Mouse (Mus musculus) liver, embryonic 11.5 days (tissue): ENCODE measurements around the gene Zbtb11. TPM values are rescaled to one million over a fixed set of nuclear protein-coding genes. Genes with fewer than 3 reads are reported as not detected.

Experiments used
- ATAC-seq: fragments of 200-750 bp; cut with Nextera tagmentation; replicated peaks from 2 replicates; pipeline ENCODE4 v1.8.0; 2017; ENCODE audit warnings: moderate number of reproducible peaks, mild to moderate bottlenecking, moderate TSS enrichment, moderate library complexity; ENCODE audit not compliant: low FRiP score
- DNase-seq: peaks from one replicate; pipeline ENCODE4 v3.0.0-alpha.2; 2017; ENCODE audit warnings: low spot score
- H3K27ac ChIP-seq: fragments of 300-500 bp; sonication (generic); 2 replicates; pipeline ENCODE4 v1.5.1; 2014; ENCODE audit warnings: mild to moderate bottlenecking, low read depth, low read length, control low read depth
- H3K27me3 ChIP-seq: fragments of 300-500 bp; sonication (generic); replicated peaks from 2 replicates; pipeline ENCODE4 v1.6.1; 2014; ENCODE audit warnings: low read length, mixed read lengths; ENCODE audit not compliant: control insufficient read depth, insufficient read depth
- H3K36me3 ChIP-seq: fragments of 300-500 bp; sonication (generic); 2 replicates; pipeline ENCODE4 v1.6.1; 2014; ENCODE audit warnings: mild to moderate bottlenecking, low read length, moderate library complexity, mixed read lengths; ENCODE audit not compliant: control insufficient read depth, insufficient read depth
- H3K4me1 ChIP-seq: fragments of 300-500 bp; sonication (generic); replicated peaks from 2 replicates; pipeline ENCODE4 v1.6.1; 2014; ENCODE audit warnings: low read length, mixed read lengths; ENCODE audit not compliant: control insufficient read depth, insufficient read depth
- H3K4me2 ChIP-seq: fragments of 300-500 bp; sonication (generic); 2 replicates; pipeline ENCODE4 v1.6.1; 2014; ENCODE audit warnings: mild to moderate bottlenecking, control low read depth, moderate library complexity
- H3K4me3 ChIP-seq: fragments of 300-500 bp; sonication (generic); 2 replicates; pipeline ENCODE4 v1.5.1; 2014; ENCODE audit warnings: low read depth, low read length, control low read depth
- H3K9ac ChIP-seq: fragments of 300-500 bp; sonication (generic); 2 replicates; pipeline ENCODE4 v1.6.1; 2014; ENCODE audit warnings: low read depth, low read length, control low read depth
- H3K9me3 ChIP-seq: fragments of 300-500 bp; sonication (generic); 2 replicates; pipeline ENCODE4 v1.6.1; 2016; ENCODE audit warnings: low read length, inconsistent platforms, mixed read lengths; ENCODE audit not compliant: control insufficient read depth
- WGBS: fragments of 180-500 bp; shearing (Covaris S2); extraction: QIAGEN DNeasy Blood & Tissue Kit; methylation state at CpG from one replicate; pipeline ENCODE4 v1.1.7; 2014; 5-methylcytosine and 5-hydroxymethylcytosine counted together
- polyA plus RNA-seq: library from polyadenylated mRNA; unstranded; fragments of >200 nt; fragmentation: Nextera tagmentation; extraction: Ambion mirVana; gene quantifications from 2 replicates; pipeline ENCODE4 v1.2.1, GENCODE M21; 2014

Gene Zbtb11
- polyA plus RNA-seq: 21.7 and 23.5 TPM in 2 replicates

GRCm38 (mm10) chr16:55973431-55974255, at the start of gene Zbtb11:
Gene Zbtb11, plus strand, starts transcription at chr16:55973883.
- no peaks in the 10 kb centered on the region for H3K9me3 ChIP-seq
- H3K27ac ChIP-seq: peak within 1 kb of the TSS; percentile 86
- peaks cover 29% of the 10 kb centered on the region for H3K4me1 ChIP-seq
- H3K9ac ChIP-seq: peak within 1 kb of the TSS; percentile 96
- no peaks in the 10 kb centered on the region for H3K27me3 ChIP-seq
- H3K4me2 ChIP-seq: peak within 1 kb of the TSS; percentile 88
- DNase-seq (peak; percentile 100), ATAC-seq (peak; percentile 93)
- H3K36me3 ChIP-seq: peaks cover 27% of the 10 kb centered on the region
- WGBS: under 1% methylated on average over 77 of the region's 86 CpGs
- H3K4me3 ChIP-seq: peak within 1 kb of the TSS; percentile 99

- DNase-seq (no peak), ATAC-seq (no peak)
- Histone ChIP-seq H3K27ac (no peak overlapping the region), H3K4me1 (no peaks in the 10 kb centered on the region), H3K9me3 (no peaks in the 10 kb centered on the region), H3K9ac (no peak overlapping the region), H3K27me3 (no peaks in the 10 kb centered on the region), H3K36me3 (0 out of 2 replicates have a peak, but pooled peaks cover 3% of the 10 kb centered on the region), H3K4me2 (no peak overlapping the region), H3K4me3 (no peak overlapping the region)
- 70% methylated on average over 4 of the region's 4 CpGs for WGBS
Measured at GRCm38 (mm10) chr16:55924010-55924409, 49.7 kb upstream of the Zbtb11 start.

GRCm38 (mm10) chr16:55933681-55934343, 39.9 kb upstream of the Zbtb11 start:
- peak overlapping the region; percentile 73 for H3K4me3 ChIP-seq
- ATAC-seq (peak; percentile 47), DNase-seq (peak; percentile 74)
- H3K4me2 ChIP-seq: peak overlapping the region; percentile 74
- no peaks in the 10 kb centered on the region for H3K27me3 ChIP-seq
- under 1% methylated on average over 32 of the region's 32 CpGs for WGBS
- peak overlapping the region; percentile 44; the same call in 1 of the 2 replicates for H3K27ac ChIP-seq
- no peaks in the 10 kb centered on the region for H3K9me3 ChIP-seq
- peak overlapping the region; percentile 65 for H3K9ac ChIP-seq
- peaks cover 2% of the 10 kb centered on the region; the same call in 1 of the 2 replicates for H3K36me3 ChIP-seq
- no peaks in the 10 kb centered on the region for H3K4me1 ChIP-seq

GRCm38 (mm10) chr16:55934453-55935037, 39.1 kb upstream of the Zbtb11 start, which contains the start of gene Cep97:
Gene Cep97, minus strand, starts transcription at chr16:55934855.
- ATAC-seq (peak; percentile 99), DNase-seq (peak; percentile 91)
- H3K9ac ChIP-seq: peak within 1 kb of the TSS; percentile 65
- H3K4me3 ChIP-seq: peak within 1 kb of the TSS; percentile 73
- H3K27me3 ChIP-seq: no peaks in the 10 kb centered on the region
- H3K4me2 ChIP-seq: peak within 1 kb of the TSS; percentile 74
- H3K9me3 ChIP-seq: no peaks in the 10 kb centered on the region
- WGBS: under 1% methylated on average over 24 of the region's 24 CpGs
- H3K36me3 ChIP-seq: peaks cover 2% of the 10 kb centered on the region; the same call in 1 of the 2 replicates
- H3K27ac ChIP-seq: peak within 1 kb of the TSS; percentile 44; the same call in 1 of the 2 replicates
- no peaks in the 10 kb centered on the region for H3K4me1 ChIP-seq

DNA sequence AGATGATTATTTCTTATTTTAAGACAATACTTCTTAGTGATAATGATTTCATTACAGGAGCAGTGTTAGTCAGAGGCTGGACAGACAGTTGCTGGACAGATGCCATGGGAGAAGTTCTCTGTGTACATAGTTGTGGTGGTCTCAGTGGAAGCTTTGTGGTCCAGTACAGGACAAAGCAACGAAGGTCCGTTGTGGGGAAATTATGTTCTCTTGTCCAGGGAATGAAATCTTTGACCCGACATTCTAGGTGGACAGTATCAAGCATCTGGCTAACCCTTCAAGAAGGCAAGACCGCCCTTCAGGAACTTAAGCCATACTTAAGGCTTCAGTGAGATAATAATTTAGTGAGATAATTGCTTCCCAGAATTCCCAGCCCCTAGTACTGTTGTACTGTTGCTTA, 34.9 kb upstream of the Zbtb11 start:
- DNase-seq (no peak), ATAC-seq (no peak)
- no peak overlapping the region for H3K4me2 ChIP-seq
- no peaks in the 10 kb centered on the region for H3K9me3 ChIP-seq
- no peaks in the 10 kb centered on the region for H3K4me1 ChIP-seq
- H3K36me3 ChIP-seq: no peaks in the 10 kb centered on the region
- WGBS: 81% methylated on average over 4 of the region's 4 CpGs
- H3K27ac ChIP-seq: no peak overlapping the region
- no peak overlapping the region for H3K9ac ChIP-seq
- no peaks in the 10 kb centered on the region for H3K27me3 ChIP-seq
- no peak overlapping the region for H3K4me3 ChIP-seq

- ATAC-seq (peak; percentile 36; the same call in 1 of the 2 replicates), DNase-seq (no peak)
- H3K4me1 ChIP-seq: no peaks in the 10 kb centered on the region
- no peak overlapping the region for H3K4me2 ChIP-seq
- no peak overlapping the region for H3K9ac ChIP-seq
- no peaks in the 10 kb centered on the region for H3K27me3 ChIP-seq
- H3K27ac ChIP-seq: no peak overlapping the region
- WGBS: 79% methylated on average over 6 of the region's 6 CpGs
- no peak overlapping the region for H3K4me3 ChIP-seq
- H3K36me3 ChIP-seq: no peaks in the 10 kb centered on the region
- no peaks in the 10 kb centered on the region for H3K9me3 ChIP-seq
Measured at GRCm38 (mm10) chr16:55939703-55940102, 34.0 kb upstream of the Zbtb11 start.

DNA sequence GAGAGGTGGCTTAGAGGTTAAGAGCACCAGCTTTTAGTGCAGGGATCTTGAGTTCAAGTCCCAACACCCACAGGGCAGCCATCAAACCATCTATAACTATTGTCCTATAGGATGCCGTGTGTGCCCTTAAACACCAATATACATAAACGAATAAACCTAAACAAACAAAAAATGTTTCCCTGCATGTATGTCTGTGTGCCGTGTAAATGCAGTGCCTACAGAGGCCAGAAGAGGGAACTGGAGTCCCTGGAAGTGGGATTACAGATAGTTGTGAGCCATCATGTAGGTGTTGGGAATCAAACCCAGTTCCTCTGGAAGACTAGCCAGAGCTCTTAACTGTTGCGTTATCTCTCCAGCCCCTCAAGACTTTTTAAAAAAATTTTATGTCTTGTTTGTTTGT, 32.9 kb upstream of the Zbtb11 start:
- ATAC-seq: no peak
- no peaks in the 10 kb centered on the region for H3K27me3 ChIP-seq
- no peak overlapping the region for H3K4me2 ChIP-seq
- H3K9me3 ChIP-seq: no peaks in the 10 kb centered on the region
- no peak for DNase-seq
- H3K36me3 ChIP-seq: no peaks in the 10 kb centered on the region
- H3K9ac ChIP-seq: no peak overlapping the region
- 87% methylated on average over 4 of the region's 4 CpGs for WGBS
- H3K4me1 ChIP-seq: no peaks in the 10 kb centered on the region
- no peak overlapping the region for H3K4me3 ChIP-seq
- H3K27ac ChIP-seq: no peak overlapping the region

DNA sequence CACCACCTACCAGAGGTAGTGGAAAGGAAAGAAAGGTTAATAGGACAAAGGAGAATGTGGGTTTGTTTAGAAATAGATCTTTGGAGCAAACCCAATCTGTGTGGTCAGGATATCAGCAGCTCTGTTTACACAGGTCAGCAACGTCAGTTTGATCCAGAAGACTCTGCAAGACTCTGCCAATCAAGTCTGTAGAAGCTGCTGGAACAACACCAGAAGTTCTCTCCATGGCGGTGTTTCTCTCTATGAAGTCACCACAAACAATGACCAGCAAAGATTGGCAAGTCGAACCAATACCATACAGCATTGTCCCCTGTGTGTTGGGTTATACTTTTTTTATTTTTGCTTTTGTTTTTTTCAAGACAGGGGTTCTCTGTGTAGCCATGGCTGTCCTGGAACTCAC, 26.4 kb upstream of the Zbtb11 start:
- 0 out of 2 replicates have a peak, but pooled peaks cover 3% of the 10 kb centered on the region for H3K4me1 ChIP-seq
- no peak for ATAC-seq
- no peaks in the 10 kb centered on the region for H3K27me3 ChIP-seq
- H3K9me3 ChIP-seq: no peaks in the 10 kb centered on the region
- DNase-seq: no peak
- H3K4me2 ChIP-seq: no peak overlapping the region
- 70% methylated on average over 3 of the region's 3 CpGs for whole genome bisulfite sequencing
- no peaks in the 10 kb centered on the region for H3K36me3 ChIP-seq
- H3K4me3 ChIP-seq: no peak overlapping the region
- H3K9ac ChIP-seq: no peak overlapping the region
- H3K27ac ChIP-seq: no peak overlapping the region
